Mouse (Mus musculus) midbrain, embryonic 16.5 days (tissue): ENCODE data around the gene Dscam. TPM values are rescaled to one million over a fixed set of nuclear protein-coding genes. Genes with fewer than 3 reads are reported as not detected.

Source experiments
- ATAC-seq: fragments of 200-750 bp; cut with Nextera tagmentation; 2 replicates; pipeline ENCODE4 v1.8.0; 2017; ENCODE audit warnings: moderate TSS enrichment
- H3K27ac ChIP-seq: fragments of 300-500 bp; sonication (generic); 2 replicates; pipeline ENCODE4 v1.5.1; 2014; ENCODE audit warnings: mild to moderate bottlenecking, low read length, mixed read lengths
- H3K27me3 ChIP-seq: fragments of 300-500 bp; sonication (generic); 2 replicates; pipeline ENCODE4 v1.6.1; 2014; ENCODE audit warnings: low read depth, low read length, mixed read lengths; ENCODE audit not compliant: control insufficient read depth, insufficient read depth
- H3K36me3 ChIP-seq: fragments of 300-500 bp; sonication (generic); 2 replicates; pipeline ENCODE4 v1.6.1; 2014; ENCODE audit warnings: mild to moderate bottlenecking, low read length, moderate library complexity, mixed read lengths; ENCODE audit not compliant: control insufficient read depth, insufficient read depth
- H3K4me1 ChIP-seq: fragments of 300-500 bp; sonication (generic); 2 replicates; pipeline ENCODE4 v1.6.1; 2014; ENCODE audit warnings: mild to moderate bottlenecking, low read length, mixed read lengths; ENCODE audit not compliant: control insufficient read depth, insufficient read depth
- H3K4me2 ChIP-seq: fragments of 300-500 bp; sonication (generic); 2 replicates; pipeline ENCODE4 v1.6.1; 2014; ENCODE audit warnings: mild to moderate bottlenecking, low read length, mixed read lengths
- H3K4me3 ChIP-seq: fragments of 300-500 bp; sonication (generic); 2 replicates; pipeline ENCODE4 v1.5.1; 2014; ENCODE audit warnings: low read depth, mild to moderate bottlenecking, low read length, moderate library complexity, mixed read lengths
- H3K9ac ChIP-seq: fragments of 300-500 bp; sonication (generic); 2 replicates; pipeline ENCODE4 v1.6.1; 2014; ENCODE audit warnings: low read depth, low read length, mixed read lengths
- H3K9me3 ChIP-seq: fragments of 300-500 bp; sonication (generic); replicated peaks from 2 replicates; pipeline ENCODE4 v1.6.1; 2014; ENCODE audit warnings: mild to moderate bottlenecking, low read length, mixed read lengths; ENCODE audit not compliant: control insufficient read depth, poor library complexity, severe bottlenecking
- WGBS: fragments of 180-500 bp; shearing (Covaris S2); extraction: QIAGEN DNeasy Blood & Tissue Kit; methylation state at CpG from one replicate; pipeline ENCODE4 v1.1.7; 2014; 5-methylcytosine and 5-hydroxymethylcytosine counted together
- polyA plus RNA-seq: library from polyadenylated mRNA; unstranded; fragments of >200 nt; fragmentation: Nextera tagmentation; extraction: Ambion mirVana; gene quantifications from 2 replicates; pipeline ENCODE4 v1.2.1, GENCODE M21; 2015

Gene Dscam
- polyA plus RNA-seq, 1 experiment from 2014 or later, result 16.2 TPM

- H3K4me3 ChIP-seq, result no peak overlapping the region
- H3K27me3 ChIP-seq, result no peaks in the 10 kb centered on the region
- H3K9me3 ChIP-seq, result no peaks in the 10 kb centered on the region
- no peak for ATAC-seq
- no peak overlapping the region for H3K9ac ChIP-seq
- peaks cover 2% of the 10 kb centered on the region; the same call in 1 of the 2 replicates for H3K36me3 ChIP-seq
- no peak overlapping the region for H3K4me2 ChIP-seq
- peaks cover 2% of the 10 kb centered on the region; the same call in 1 of the 2 replicates for H3K4me1 ChIP-seq
- WGBS, result 67% methylated on average over 4 of the region's 4 CpGs
- H3K27ac ChIP-seq, result peak overlapping the region; percentile 56; the same call in 1 of the 2 replicates
Observed at GRCm38 (mm10) chr16:96617772-96618171, 552.8 kb downstream of the Dscam start.

- no peak for ATAC-seq
- 52% methylated on average over 4 of the region's 4 CpGs for WGBS
- no peaks in the 10 kb centered on the region for H3K27me3 ChIP-seq
Observed at GRCm38 (mm10) chr16:96613275-96613674, 557.3 kb downstream of the Dscam start.

GRCm38 (mm10) chr16:96610806-96611205 is 559.7 kb downstream of the Dscam start:
- H3K27ac ChIP-seq, result no peak overlapping the region
- H3K4me2 ChIP-seq, result no peak overlapping the region
- no peak overlapping the region for H3K9ac ChIP-seq
- no peak for ATAC-seq
- H3K4me1 ChIP-seq, result peaks cover 7% of the 10 kb centered on the region; the same call in 1 of the 2 replicates
- H3K9me3 ChIP-seq, result no peaks in the 10 kb centered on the region
- no peaks in the 10 kb centered on the region for H3K27me3 ChIP-seq
- peaks cover 12% of the 10 kb centered on the region; the same call in 1 of the 2 replicates for H3K36me3 ChIP-seq
- 93% methylated on average over 1 of the region's 1 CpGs for WGBS
- no peak overlapping the region for H3K4me3 ChIP-seq

More at GRCm38 (mm10) chr16:96613275-96613674, 557.3 kb downstream of the Dscam start:
- no peak overlapping the region for H3K4me3 ChIP-seq
- H3K4me1 ChIP-seq, result peaks cover 10% of the 10 kb centered on the region; the same call in 1 of the 2 replicates
- H3K9ac ChIP-seq, result no peak overlapping the region
- no peak overlapping the region for H3K27ac ChIP-seq
- no peak overlapping the region for H3K4me2 ChIP-seq
- no peaks in the 10 kb centered on the region for H3K9me3 ChIP-seq
- peaks cover 9% of the 10 kb centered on the region; the same call in 1 of the 2 replicates for H3K36me3 ChIP-seq

GRCm38 (mm10) chr16:96602206-96602605 is 568.3 kb downstream of the Dscam start:
- ATAC-seq, result no peak
- H3K9me3 ChIP-seq, result no peaks in the 10 kb centered on the region
- H3K27ac ChIP-seq, result no peak overlapping the region
- H3K9ac ChIP-seq, result no peak overlapping the region
- H3K4me1 ChIP-seq, result no peaks in the 10 kb centered on the region
- H3K27me3 ChIP-seq, result no peaks in the 10 kb centered on the region
- peaks cover 8% of the 10 kb centered on the region; the same call in 1 of the 2 replicates for H3K36me3 ChIP-seq
- WGBS, result 84% methylated on average over 2 of the region's 2 CpGs
- no peak overlapping the region for H3K4me3 ChIP-seq
- H3K4me2 ChIP-seq, result no peak overlapping the region

GRCm38 (mm10) chr16:96600791-96601190 is 569.8 kb downstream of the Dscam start:
- WGBS, result 88% methylated on average over 11 of the region's 11 CpGs
- Histone ChIP-seq H3K27ac (no peak overlapping the region), H3K4me3 (no peak overlapping the region), H3K4me1 (no peaks in the 10 kb centered on the region), H3K9me3 (no peaks in the 10 kb centered on the region), H3K27me3 (no peaks in the 10 kb centered on the region), H3K36me3 (peaks cover 8% of the 10 kb centered on the region; the same call in 1 of the 2 replicates), H3K9ac (no peak overlapping the region), H3K4me2 (no peak overlapping the region)
- no peak for ATAC-seq

- Histone ChIP-seq H3K4me1 (no peaks in the 10 kb centered on the region), H3K9me3 (no peaks in the 10 kb centered on the region), H3K9ac (no peak overlapping the region), H3K27me3 (no peaks in the 10 kb centered on the region), H3K4me2 (no peak overlapping the region), H3K27ac (no peak overlapping the region), H3K4me3 (no peak overlapping the region), H3K36me3 (peaks cover 8% of the 10 kb centered on the region; the same call in 1 of the 2 replicates)
- no peak for ATAC-seq
- WGBS, result 86% methylated on average over 3 of the region's 3 CpGs
Observed at GRCm38 (mm10) chr16:96599401-96600060, 571.0 kb downstream of the Dscam start.

GRCm38 (mm10) chr16:96575841-96576240 is 594.7 kb downstream of the Dscam start:
- Histone ChIP-seq H3K27ac (no peak overlapping the region), H3K4me2 (no peak overlapping the region), H3K4me1 (no peaks in the 10 kb centered on the region), H3K36me3 (no peaks in the 10 kb centered on the region), H3K27me3 (no peaks in the 10 kb centered on the region), H3K9ac (no peak overlapping the region), H3K9me3 (no peaks in the 10 kb centered on the region), H3K4me3 (no peak overlapping the region)
- WGBS, result 83% methylated on average over 5 of the region's 5 CpGs
- no peak for ATAC-seq

GRCm38 (mm10) chr16:96567428-96567827 is 603.1 kb downstream of the Dscam start:
- Histone ChIP-seq H3K4me2 (no peak overlapping the region), H3K4me3 (no peak overlapping the region), H3K9me3 (no peaks in the 10 kb centered on the region), H3K27me3 (no peaks in the 10 kb centered on the region), H3K27ac (no peak overlapping the region), H3K9ac (no peak overlapping the region), H3K36me3 (no peaks in the 10 kb centered on the region), H3K4me1 (peaks cover 12% of the 10 kb centered on the region)
- ATAC-seq, result no peak
- WGBS, result 59% methylated on average over 3 of the region's 3 CpGs
